ENCODE assay signal across 8 mouse cellular contexts in the genomic region with DNA sequence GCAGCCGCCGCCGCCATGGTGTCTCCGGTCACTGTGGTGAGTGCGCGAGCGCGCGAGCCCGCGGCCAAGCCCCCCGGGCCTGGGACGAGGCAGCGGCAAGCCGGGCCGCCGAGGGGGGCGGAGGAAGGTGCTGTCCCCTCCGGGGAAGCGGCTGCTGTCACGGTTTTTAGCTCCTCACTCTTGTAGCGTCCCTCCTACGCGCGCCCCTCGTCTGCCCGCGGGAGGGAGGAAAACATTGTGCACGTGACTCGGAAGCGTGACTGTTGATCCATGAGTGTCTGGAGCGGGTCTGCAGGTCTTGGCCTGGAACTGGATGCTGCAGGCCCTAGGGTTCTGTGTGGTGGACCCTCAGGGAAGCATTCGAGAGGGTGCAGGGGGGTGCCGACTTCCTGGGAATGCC. TPM values are rescaled to one million over a fixed set of nuclear protein-coding genes. Genes with fewer than 3 reads are reported as not detected.
DNase-seq lines count a peak whose midpoint lies in the region; ATAC-seq and TF ChIP-seq lines count a peak whose summit lies in the region.

No protein-coding gene starts in this region.

- peak overlapping the region; percentile 87 for H3K4me2 ChIP-seq in forebrain, embryonic 16.5 days (ENCODE audit: low read length)
- H3K4me2 ChIP-seq in hindbrain, embryonic 15.5 days, result peak overlapping the region; percentile 82

- no peak for TF ChIP-seq CTCF in gastrocnemius, adult 2 months (IDR thresholded peaks at IDR 0.05)

- no peaks in the 10 kb centered on the region for H3K27me3 ChIP-seq in forebrain, embryonic 16.5 days (replicated peaks; ENCODE audit: control insufficient read depth, insufficient read depth, low read length)
- H3K27me3 ChIP-seq in hindbrain, embryonic 15.5 days, result no peaks in the 10 kb centered on the region

- no peaks in the 10 kb centered on the region for H3K9me3 ChIP-seq in forebrain, embryonic 16.5 days (ENCODE audit: control insufficient read depth, low read length)
- no peaks in the 10 kb centered on the region for H3K9me3 ChIP-seq in hindbrain, embryonic 15.5 days

- DNase-seq in gastrocnemius, adult 2 months, result no peak
- DNase-seq in gastrocnemius, adult 8-10 months (ENCODE audit: low spot score in 2 of 2), result no peak
- DNase-seq in left cerebral cortex, postnatal 14 days (ENCODE audit: low spot score in 2 of 2), result peak; percentile 69 to 85
- DNase-seq in yolk sac, embryonic 10.5 days (ENCODE audit: low spot score), result no peak

- intact Hi-C loops in gastrocnemius, adult 2 months (cut with DNase I), result no loop called here
- intact Hi-C loops in left cerebral cortex, postnatal 14 days (cut with DNase I), result no loop called here

- peak overlapping the region; percentile 87 for H3K4me3 ChIP-seq in gastrocnemius, adult 2 months
- H3K4me3 ChIP-seq in forebrain, embryonic 16.5 days (replicated peaks; ENCODE audit: low read length), result peak overlapping the region; percentile 90
- peak overlapping the region; percentile 92 for H3K4me3 ChIP-seq in hindbrain, embryonic 15.5 days

- peak overlapping the region; percentile 92 for H3K9ac ChIP-seq in forebrain, embryonic 16.5 days (replicated peaks; ENCODE audit: low read depth, low read length)
- H3K9ac ChIP-seq in hindbrain, embryonic 15.5 days, result peak overlapping the region; percentile 93

- peaks cover 16% of the 10 kb centered on the region for H3K4me1 ChIP-seq in forebrain, embryonic 16.5 days (replicated peaks; ENCODE audit: control insufficient read depth, insufficient read depth, low read length)
- peaks cover 22% of the 10 kb centered on the region for H3K4me1 ChIP-seq in hindbrain, embryonic 15.5 days (replicated peaks)

- H3K27ac ChIP-seq in gastrocnemius, adult 2 months, result peak overlapping the region; percentile 93
- peak overlapping the region; percentile 91 for H3K27ac ChIP-seq in forebrain, embryonic 16.5 days (ENCODE audit: low read length)
- H3K27ac ChIP-seq in hindbrain, embryonic 15.5 days (replicated peaks), result peak overlapping the region; percentile 90

- ATAC-seq in activated CD4-positive, CD25-positive, alpha-beta regulatory T cell, adult 4 months, result peak; percentile 64
- ATAC-seq in forebrain, embryonic 16.5 days, result peak; percentile 67
- peak; percentile 69; the same call in 1 of the 2 replicates for ATAC-seq in hindbrain, embryonic 15.5 days (ENCODE audit: low FRiP score, low read depth)
- peak; percentile 21 for ATAC-seq in megakaryocyte-erythroid progenitor cell, adult 5-6 weeks (replicated peaks; ENCODE audit: low FRiP score, low TSS enrichment, poor library complexity, severe bottlenecking)

- whole genome bisulfite sequencing in forebrain, embryonic 16.5 days, result 0% methylated on average over 33 of the region's 34 CpGs
- WGBS in hindbrain, embryonic 15.5 days, result 1% methylated on average over 30 of the region's 34 CpGs

- H3K36me3 ChIP-seq in forebrain, embryonic 16.5 days (ENCODE audit: control insufficient read depth, insufficient read depth), result 0 out of 2 replicates have a peak, but pooled peaks cover 6% of the 10 kb centered on the region
- H3K36me3 ChIP-seq in hindbrain, embryonic 15.5 days, result no peaks in the 10 kb centered on the region

RNA-seq across cellular contexts. Expression of a gene that starts 0.4 kb away (rescaled TPM):
- 1 to 10 TPM; 4.0 to 4.8 TPM for total RNA-seq in gastrocnemius, adult 2 months (2021)
- total RNA-seq in gastrocnemius, adult 8-10 months (2022), result 1 to 10 TPM; 4.1 to 7.5 (median 5.0) TPM
- 1 to 10 TPM; 1.0 to 2.9 TPM for polyA plus RNA-seq in activated CD4-positive, CD25-positive, alpha-beta regulatory T cell, adult 4 months (2017; shearing (Covaris generic))
- 27.7 and 27.9 TPM in 2 replicates for polyA plus RNA-seq in forebrain, embryonic 16.5 days (2015; fragmentation: Nextera tagmentation; extraction: Ambion mirVana)
- polyA plus RNA-seq in hindbrain, embryonic 15.5 days (2015; fragmentation: Nextera tagmentation; extraction: Ambion mirVana), result 25.8 and 25.9 TPM in 2 replicates
- total RNA-seq in left cerebral cortex, postnatal 14 days (2021), result 10 to 100 TPM; 17.4 to 18.8 TPM
- total RNA-seq in megakaryocyte-erythroid progenitor cell, adult 5-6 weeks (2014; fragmentation: Nextera tagmentation), result 0.77 and 2.3 TPM in 2 replicates
- total RNA-seq in megakaryocyte-erythroid progenitor cell, adult 5-6 weeks (2017), result not detected in 2 replicates

RNA-seq across cellular contexts. Expression of a gene that starts 42.6 kb away (rescaled TPM):
- 1 to 10 TPM; 4.1 to 5.7 TPM for total RNA-seq in gastrocnemius, adult 2 months (2021)
- 1 to 10 TPM; 3.6 to 4.8 (median 4.3) TPM for total RNA-seq in gastrocnemius, adult 8-10 months (2022)
- 10 to 100 TPM; 23.5 to 32.3 TPM for polyA plus RNA-seq in activated CD4-positive, CD25-positive, alpha-beta regulatory T cell, adult 4 months (2017; shearing (Covaris generic))
- 11.2 and 14.3 TPM in 2 replicates for polyA plus RNA-seq in forebrain, embryonic 16.5 days (2015; fragmentation: Nextera tagmentation; extraction: Ambion mirVana)
- 8.3 and 8.4 TPM in 2 replicates for polyA plus RNA-seq in hindbrain, embryonic 15.5 days (2015; fragmentation: Nextera tagmentation; extraction: Ambion mirVana)
- total RNA-seq in left cerebral cortex, postnatal 14 days (2021), result 10 to 100 TPM; 10.6 to 11.0 TPM
- total RNA-seq in megakaryocyte-erythroid progenitor cell, adult 5-6 weeks (2014; fragmentation: Nextera tagmentation), result 14.8 and 15.6 TPM in 2 replicates
- 28.9 and 33.4 TPM in 2 replicates for total RNA-seq in megakaryocyte-erythroid progenitor cell, adult 5-6 weeks (2017)

Comparison
In these comparisons a context has a peak if more than half of its experiments do, and no peak if none do; other contexts are left out.
1. DNase-seq: peak in left cerebral cortex, postnatal 14 days (2 of 2); none in gastrocnemius, adult 2 months (single experiment), gastrocnemius, adult 8-10 months (0 of 2) and yolk sac, embryonic 10.5 days (single experiment).
2. Peak in every context shown above with its lines, with median percentiles within 50 percentile points of each other: H3K27ac ChIP-seq, H3K4me3 ChIP-seq and ATAC-seq.